Mouse (Mus musculus) embryo, embryonic 10.5 days (tissue): ENCODE results near the gene Cic.

Experiments
- DNase-seq: peaks from one replicate; pipeline ENCODE4 v3.0.0-alpha.2; 2015; ENCODE audit warnings: low spot score

Gene Cic

DNA sequence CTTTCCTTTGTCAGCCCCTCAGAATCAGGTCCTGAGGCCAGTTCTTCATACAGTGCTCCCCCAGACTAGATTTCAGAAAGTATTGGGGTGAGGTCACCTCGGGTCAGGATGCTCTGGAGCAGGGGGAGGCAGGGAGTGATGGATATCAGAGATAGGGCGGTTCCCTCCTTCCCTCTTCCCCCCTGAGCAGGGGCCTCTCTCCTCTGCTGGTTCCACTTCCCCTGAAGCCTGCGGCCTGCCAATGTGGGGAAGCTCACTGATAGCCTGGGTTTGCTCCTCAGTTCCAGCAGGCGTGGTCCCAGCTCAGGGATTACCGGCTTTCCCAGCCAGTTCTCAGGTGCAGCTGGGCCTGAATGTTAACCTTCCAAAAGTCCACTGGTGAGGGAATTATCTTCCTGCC lies 16.1 kb downstream of the Cic start:
- DNase-seq, result no peak

DNA sequence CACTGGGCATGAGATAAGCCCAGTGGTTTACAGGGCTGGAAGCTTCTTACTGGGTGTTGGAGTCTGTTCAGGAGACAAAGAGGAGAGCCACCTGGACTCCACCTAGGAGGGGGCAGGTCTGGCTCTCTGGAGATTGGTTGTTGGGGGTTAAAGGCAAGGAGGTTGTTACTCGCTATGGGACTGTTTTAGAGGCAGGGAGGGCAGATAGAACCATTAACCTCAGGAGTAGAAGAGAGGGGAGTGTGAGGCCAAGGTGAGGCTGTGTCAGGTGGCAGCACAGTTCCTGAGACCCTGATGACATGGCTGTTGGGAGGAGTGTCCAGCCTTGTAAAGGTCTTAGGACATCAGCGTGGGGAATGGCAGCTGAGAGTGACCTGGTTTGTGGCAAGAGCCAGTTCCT lies 16.7 kb downstream of the Cic start:
- no peak for DNase-seq

DNA sequence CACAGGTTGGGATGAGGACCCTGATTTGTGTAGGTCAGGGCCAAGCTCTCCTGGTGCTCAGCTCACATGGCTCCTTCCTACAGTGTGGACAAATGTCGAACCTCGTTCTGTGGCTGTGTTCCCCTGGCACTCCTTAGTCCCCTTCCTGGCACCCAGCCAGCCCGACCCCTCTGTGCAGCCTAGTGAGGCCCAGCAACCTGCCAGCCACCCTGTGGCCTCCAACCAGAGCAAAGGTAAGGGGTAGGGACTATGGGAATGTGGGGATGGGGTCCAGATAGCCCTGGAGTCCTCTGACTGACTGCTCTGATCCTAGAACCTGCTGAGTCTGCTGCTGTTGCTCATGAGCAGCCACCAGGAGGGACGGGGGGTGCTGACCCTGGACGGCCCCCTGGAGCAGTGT lies 17.3 kb downstream of the Cic start:
- no peak for DNase-seq

DNA sequence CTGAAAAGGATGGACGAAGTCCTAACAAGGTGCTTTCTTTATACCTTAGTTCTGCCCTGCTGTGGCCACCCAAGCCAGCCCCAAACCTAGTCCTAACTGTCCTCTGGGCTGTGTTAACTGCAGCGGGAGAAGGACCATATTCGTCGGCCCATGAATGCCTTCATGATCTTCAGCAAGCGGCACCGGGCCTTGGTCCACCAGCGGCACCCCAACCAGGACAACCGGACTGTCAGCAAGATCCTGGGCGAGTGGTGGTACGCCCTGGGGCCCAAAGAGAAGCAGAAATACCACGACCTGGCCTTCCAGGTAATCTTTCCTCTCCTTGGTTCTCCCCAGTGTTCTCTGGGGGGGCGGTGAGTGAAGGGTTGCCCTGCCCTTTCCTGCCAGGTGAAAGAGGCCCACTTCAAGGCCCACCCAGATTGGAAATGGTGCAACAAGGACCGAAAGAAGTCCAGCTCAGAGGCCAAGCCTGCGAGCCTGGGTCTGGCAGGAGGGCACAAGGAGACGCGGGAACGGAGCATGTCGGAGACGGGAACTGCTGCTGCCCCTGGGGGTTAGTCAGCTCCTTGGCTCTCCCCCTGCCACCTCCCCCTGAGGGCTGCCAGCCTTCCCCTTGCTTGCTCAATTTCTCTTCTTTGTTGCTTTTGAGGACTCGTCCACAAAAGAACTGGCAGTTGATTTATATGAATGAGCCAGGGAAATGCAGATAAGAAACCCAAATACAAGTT lies 18.2 kb downstream of the Cic start:
- no peak for DNase-seq

DNA sequence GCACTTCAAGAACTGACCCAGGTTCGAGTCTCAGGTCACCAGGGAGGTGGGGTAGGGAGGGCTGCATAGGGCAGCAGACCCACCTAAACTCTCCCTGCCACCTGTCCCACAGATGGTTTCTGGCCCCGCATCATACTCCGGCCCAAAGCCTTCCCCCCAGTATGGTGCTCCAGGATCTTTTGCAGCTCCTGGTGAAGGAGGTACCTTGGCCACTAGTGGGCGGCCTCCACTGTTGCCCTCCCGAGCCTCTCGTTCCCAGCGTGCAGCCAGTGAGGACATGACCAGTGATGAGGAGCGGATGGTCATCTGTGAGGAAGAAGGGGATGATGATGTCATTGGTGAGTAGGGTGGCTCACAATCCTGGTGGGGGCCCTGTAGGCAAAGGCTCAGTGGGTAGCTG lies 19.5 kb downstream of the Cic start:
- DNase-seq, result no peak

DNA sequence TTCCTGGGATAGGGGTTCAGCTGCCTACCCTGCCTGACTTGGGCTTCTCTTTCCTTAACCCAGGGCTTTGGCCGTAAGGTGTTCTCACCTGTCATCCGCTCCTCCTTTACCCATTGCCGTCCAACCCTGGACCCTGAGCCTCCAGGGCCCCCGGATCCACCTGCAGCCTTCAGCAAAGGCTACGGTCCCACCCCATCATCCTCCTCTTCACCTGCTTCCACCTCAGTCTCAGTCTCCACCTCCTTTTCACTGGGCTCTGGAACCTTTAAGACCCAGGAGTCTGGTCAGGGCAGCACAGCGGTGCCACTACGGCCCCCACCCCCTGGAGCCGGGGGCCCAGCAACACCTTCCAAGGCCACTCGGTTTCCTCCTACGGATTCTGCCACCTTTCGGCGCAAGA lies 20.5 kb downstream of the Cic start:
- no peak for DNase-seq

DNA sequence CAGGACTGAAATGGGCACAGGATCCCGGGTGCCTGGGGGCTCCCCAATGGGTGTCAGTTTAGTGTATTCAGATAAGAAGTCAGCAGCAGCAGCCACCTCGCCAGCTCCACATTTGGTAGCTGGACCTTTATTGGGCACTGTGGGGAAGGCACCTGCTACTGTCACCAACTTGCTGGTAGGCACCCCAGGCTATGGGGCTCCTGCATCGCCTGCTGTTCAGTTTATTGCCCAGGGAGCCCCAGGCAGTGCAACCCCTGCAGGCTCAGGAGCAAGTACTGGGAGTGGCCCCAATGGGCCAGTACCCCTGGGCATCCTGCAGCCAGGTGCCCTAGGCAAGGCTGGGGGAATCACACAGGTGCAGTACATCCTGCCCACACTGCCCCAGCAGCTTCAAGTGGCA lies 21.2 kb downstream of the Cic start:
- DNase-seq, result no peak

DNA sequence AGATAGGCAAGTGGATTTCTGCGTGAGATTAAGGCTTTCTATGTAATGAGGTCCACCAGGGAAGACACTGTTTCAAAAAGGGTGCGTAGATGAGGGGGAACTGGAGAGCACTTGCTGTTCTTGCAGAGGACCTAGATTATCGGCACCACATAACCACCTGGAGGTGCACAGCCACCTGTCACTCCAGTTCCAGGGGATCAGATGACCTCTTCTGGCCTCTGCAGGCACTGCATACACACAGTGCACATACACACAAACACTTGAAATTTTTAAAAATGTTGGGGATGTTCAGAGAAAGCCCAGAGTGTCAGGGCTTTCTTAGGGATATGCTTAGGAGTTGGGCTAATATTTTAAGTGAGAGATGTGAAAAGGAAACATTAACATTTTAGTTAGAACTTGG lies 22.4 kb downstream of the Cic start:
- no peak for DNase-seq

DNA sequence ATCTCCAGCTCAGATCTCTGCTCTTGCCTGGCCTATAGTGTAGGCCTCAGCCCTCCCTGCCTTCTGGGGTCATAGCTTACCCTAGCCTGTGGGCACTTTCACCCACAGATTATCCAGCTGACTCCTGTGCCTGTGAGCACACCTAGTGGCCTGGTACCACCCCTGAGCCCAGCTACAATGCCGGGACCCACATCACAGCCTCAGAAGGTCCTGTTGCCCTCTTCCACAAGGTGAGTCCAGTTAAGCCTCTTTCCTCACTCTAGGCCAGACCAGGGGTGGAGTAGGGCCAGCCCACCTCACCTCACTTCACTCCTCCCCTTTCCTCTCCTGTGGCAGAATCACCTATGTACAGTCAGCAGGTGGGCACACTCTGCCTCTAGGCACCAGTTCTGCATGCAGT lies 23.0 kb downstream of the Cic start:
- no peak for DNase-seq

DNA sequence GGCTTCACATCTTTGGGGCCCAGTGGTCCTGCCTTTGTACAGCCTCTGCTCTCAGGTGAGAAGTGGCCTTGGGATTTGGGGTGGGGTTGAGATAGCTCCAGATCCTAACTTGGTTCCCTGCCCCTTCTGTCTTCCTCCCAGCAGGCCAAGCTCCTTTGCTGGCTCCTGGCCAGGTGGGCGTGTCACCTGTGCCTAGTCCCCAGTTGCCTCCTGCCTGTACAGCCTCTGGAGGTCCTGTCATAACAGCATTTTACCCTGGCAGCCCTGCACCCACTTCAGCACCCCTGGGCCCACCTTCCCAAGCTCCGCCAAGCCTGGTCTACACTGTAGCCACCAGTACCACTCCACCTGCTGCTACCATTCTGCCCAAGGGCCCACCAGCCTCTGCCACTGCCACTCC lies 23.4 kb downstream of the Cic start:
- no peak for DNase-seq

DNA sequence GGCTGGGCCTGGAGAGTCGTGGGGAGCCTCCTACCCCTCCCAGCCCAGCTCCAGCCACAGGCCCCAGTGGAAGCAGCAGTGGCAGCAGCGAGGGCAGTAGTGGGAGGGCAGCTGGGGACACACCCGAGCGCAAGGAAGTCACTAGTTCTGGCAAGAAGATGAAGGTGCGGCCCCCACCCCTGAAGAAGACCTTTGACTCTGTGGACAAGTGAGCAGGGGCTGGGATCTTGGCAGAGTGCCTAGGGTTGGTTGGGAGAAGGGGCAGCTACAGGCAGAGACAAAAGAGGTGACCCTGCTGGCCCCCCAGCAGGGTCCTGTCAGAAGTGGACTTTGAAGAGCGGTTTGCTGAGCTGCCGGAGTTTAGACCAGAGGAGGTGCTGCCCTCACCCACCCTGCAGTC lies 24.6 kb downstream of the Cic start:
- no peak for DNase-seq

DNA sequence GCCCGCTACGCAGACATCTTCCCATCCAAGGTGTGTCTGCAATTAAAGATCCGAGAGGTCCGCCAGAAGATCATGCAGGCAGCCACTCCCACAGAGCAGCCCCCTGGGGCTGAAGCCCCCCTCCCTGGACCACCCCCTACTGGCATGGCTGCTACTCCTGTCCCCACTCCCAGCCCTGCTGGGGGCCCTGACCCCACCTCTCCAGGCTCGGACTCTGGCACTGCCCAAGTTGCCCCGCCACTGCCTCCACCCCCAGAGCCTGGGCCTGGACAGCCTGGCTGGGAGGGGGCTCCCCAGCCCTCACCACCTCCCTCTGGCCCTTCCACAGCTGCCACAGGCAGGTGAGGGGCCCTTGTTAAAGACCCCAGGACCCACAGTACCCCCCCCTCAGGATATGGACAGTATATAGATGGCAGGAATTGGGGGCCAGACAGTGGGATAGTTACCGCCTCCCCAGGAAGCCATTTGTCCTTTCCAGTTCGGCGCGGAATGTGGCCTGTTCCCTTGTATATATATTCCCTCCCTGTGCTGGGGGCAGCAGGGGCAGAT lies 25.8 kb downstream of the Cic start:
- DNase-seq, result no peak

DNA sequence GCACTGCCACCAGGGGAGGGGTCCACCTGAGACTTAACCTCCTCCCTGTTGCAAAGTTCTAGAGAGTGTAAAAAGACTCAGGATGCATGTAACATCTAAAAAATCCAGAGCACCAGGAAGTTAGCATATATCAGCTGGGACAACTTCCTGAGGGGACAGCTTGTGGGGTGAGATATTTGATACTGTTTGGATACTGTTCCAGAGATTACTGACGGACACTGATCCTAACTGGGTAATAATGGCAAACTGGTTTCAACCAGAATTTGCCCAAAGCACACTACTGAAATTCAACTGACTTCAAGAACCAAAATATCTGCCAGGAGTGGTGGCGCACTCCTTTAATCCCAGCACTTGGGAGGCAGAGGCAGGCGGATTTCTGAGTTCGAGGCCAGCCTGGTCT lies 27.0 kb downstream of the Cic start:
- no peak for DNase-seq

DNA sequence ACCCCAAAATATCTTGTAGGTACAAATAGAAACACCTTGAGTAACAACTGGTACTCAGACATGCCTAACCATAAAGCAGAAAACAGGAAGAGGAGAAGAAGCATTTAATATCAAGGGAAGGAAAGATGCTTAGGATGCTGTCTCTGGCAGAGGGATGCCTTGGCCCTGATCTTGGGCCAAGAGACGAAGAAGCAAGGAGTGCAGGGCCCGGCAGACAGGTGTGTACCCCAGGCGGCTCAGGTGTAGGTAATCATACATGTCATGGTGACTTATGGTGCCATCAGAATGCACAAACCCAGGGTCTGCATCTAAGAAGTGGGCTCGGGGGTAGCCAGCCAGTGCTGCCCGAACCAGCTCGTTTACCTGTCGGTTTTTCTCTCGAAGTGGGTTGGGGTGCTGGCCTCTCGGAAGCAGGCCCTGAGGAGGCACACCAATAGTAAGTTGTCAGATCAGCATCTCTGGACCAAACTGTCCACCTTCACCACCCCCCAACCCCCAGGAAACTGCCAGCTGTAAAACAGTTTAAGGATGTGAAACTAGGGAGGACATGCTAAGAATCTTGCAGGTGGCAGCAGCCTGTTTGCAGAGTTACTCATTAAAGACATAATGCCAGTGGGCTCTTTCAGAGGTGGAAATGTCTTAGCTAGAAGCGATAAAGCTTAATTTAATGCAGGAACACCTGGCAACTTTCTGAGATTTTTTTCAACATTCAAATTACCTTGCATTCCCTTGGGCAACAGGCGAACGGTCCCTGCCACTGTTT lies 27.6 kb downstream of the Cic start:
- no peak for DNase-seq

DNA sequence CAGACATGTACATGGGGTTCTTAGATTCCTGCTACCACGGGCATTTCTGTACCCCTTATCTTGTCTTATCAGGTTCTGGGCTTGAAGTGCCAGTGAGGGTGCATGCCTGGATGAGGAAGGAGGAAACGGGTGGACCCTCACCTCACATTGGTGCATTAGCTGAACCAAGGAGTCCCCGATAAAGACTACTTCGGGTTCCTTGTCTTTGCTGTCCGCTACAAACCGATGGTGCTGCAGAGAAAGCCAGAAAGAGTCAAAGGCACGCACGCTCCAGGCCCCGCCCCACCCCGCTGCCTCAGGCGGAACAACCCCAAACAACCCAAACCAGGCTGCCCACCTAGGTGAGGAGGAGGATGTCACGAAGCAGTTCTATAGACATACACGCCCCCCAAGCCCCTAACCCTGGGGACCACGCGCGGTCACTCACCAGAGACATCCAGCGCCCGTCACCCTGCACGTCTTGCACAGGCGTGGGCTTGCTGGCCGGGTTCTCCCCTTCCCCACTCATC lies 29.5 kb downstream of the Cic start:
- peak; percentile 60 for DNase-seq

DNA sequence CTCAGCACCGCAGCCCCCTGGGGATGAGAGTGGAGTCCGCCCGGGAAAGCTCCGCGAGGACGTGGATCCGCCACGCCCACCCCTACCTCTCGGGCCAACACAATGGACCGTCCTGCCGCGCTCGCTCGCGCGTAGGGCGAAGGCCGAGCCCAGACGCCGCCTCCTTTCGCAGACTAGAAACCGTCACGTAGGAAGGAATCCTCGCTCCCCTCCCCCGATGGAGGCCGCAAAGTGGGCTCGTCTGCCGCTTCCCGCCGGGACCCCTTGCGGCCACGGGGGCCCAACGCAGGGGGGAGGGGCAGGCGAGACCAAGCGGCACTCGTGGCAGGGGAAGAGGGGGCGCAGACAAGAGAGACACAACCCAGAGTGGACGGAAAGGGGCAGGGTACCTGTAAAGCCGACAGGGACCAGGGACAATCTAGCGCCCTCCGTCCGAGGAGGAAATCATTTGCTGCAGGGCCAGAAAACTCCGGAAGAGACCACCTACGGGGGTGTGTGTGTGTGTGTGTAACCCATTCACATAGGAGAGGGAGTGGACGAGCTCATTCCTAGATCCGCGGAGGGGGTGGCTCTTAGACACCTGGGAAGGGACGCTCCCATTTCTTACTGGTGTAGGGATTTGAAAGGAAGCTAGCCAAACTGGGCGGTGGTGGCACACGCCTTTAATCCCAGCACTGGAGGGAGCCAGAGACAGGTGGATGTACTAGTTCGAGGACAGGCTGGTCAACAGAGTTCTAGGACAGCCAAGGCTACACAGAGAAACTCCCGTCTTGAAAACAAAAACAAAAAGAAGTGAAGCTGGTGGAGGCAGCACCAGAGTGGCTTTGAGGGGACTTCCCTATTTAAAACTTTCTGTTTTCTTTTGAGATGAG lies 30.2 kb downstream of the Cic start, which contains the start of gene Pafah1b3:
TSS of gene Pafah1b3 (minus strand) at position 533 of the 872 bp plus-strand sequence.
- peak; percentile 98 for DNase-seq

DNA sequence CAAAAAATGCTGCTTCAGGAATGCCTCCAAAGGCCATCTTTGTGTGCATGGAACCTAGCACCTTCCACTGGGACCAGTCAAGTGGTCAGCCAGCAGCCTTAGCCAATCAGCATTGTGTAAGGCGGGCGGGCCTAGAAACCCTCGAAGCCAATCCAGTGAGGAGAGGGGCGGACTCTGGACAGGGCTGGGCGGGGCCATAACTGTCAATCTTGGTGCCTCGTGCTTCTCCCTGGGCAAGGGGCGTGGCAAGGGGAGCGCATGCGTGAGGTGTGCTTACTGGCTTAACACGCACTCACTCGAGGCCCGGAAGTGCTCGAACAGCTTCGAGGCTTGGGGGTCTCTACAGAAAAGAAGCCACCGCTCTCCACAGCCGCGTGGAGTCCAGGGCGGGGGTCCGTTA lies 33.6 kb downstream of the Cic start, which contains the start of gene Prr19:
TSS of gene Prr19 (plus strand) at position 349 of the 400 bp plus-strand sequence.
- DNase-seq, result peak; percentile 82

DNA sequence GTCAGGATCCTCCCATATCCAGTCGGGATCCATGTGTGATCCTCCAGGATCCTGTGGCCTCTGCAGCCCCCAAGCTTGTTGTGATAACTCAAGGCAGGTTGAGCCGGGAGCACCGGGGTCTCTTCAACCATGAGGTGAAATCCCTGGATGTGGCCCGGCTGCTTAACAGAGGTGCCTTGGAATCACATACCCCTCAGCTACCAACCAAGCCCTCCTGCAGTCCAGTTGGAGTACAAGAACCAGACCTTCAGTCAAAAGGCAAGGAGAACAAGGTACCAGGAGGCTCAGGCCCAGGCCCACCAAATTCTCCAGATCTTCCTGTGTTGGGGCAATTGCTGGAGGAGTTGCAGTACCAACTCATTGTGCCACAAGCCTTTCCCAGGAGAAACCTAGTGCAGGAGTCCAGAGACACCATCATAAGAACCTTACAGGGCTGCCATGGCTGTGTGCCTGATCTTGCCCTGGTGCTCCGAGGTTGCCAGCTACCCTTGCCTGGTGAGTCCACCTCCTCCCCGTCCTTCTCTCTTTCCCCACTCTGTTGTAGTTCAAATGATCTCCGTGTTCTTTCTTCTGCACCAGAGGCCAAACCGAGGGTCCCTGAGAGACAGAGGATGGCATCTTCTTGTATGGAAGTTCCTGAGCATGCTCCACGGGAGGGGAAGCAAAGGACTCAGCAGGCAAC lies 35.6 kb downstream of the Cic start:
- DNase-seq, result no peak

DNA sequence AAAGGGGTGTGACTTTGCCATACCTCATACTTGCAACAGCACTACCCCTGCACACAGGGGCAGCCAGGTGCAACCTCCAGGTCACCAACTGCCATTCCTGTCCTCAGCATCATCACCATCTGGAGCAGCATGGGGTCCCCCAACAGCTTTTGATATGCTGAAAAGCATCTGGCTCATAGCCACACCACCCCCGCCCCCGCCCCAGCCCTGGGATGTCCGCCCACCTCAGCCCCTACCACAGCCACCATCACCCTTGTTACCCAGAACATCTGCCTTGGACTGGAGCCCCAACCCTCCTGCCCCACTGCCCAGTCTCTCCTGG lies 36.1 kb downstream of the Cic start:
- no peak for DNase-seq

DNA sequence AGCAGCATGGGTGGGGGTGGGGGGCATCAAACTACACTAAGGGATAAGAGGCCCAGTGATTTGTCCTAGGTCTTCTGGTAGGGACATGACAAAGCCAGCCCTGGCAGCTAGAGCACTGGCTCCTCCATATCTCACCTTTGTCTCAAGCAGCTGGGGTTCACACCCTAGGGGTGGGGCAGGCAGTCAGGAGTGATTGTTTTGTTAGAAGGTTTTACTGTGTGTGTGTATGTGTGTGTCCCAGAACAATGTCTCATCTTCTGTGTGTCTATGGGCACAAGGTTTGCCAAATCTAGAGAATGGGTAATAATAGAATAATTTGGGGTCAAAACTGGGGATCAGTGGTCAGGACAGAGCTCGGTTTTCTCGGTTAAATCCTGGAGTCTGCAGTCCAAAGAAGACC lies 38.0 kb downstream of the Cic start:
- DNase-seq, result no peak

DNA sequence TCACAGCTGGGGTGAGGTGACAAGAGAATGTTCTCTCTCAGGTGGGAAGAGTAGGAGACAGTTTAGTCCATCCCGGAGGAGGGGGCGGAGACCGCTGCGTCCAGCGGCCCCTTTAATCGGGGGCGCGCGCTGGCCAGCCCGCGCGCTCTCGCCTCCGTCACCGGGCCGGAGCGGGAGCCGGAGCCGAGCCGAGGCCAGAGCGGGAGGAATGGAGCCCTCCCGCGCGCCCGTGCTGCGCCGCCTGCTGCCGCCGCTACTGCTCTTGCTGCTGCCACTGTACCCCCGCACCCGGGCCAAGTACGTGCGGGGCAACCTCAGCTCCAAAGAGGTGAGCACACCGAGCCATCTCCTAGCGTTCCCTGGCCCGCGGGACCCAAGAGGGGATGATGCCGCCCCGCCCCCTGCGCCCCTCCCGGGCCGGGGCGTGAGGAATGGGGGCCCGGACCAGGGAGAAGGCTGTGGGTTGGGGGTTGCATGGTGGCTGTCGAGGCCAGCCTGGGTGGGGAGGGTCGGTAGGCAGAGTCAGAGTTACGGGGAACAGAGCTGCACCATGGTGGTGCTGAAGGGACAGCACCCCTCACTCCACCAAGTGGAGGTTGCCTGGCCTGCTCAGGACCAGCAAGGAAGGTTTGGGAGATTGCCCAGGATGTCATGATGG lies 38.6 kb downstream of the Cic start, which contains the start of gene Tmem145:
TSS of gene Tmem145 (plus strand) at position 151 of the 658 bp plus-strand sequence.
- DNase-seq, result peak; percentile 83
